Mouse (Mus musculus) 3134 (cell line): ENCODE data around the gene Cln5.

Experiments
- DNase-seq: peaks from one replicate; pipeline ENCODE4 v3.0.0-alpha.2; 2011; ENCODE audit warnings: low spot score; ENCODE audit not compliant: insufficient read length; ENCODE audit errors: extremely low read depth

Cln5 gene

DNA sequence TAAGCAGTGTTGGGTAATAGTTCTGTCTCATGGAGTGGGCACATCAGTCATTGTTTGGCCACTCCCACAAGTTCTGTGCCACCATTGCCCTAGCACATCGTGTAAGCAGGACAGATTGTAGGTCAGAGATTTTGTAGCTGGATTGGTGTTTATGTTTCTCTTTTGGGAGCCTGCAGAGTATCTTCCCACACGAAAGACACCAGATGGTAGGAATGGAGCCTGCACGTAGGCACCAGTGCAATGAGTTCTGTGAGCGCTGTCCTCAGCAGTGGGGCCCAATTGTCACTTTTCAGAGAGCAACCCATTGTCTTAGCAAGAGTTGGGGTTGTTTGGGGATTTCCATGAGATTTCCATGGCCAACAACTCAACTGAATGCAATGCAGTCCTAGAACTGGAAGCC lies 40.0 kb downstream of the Cln5 start:
- DNase-seq = no peak

DNA sequence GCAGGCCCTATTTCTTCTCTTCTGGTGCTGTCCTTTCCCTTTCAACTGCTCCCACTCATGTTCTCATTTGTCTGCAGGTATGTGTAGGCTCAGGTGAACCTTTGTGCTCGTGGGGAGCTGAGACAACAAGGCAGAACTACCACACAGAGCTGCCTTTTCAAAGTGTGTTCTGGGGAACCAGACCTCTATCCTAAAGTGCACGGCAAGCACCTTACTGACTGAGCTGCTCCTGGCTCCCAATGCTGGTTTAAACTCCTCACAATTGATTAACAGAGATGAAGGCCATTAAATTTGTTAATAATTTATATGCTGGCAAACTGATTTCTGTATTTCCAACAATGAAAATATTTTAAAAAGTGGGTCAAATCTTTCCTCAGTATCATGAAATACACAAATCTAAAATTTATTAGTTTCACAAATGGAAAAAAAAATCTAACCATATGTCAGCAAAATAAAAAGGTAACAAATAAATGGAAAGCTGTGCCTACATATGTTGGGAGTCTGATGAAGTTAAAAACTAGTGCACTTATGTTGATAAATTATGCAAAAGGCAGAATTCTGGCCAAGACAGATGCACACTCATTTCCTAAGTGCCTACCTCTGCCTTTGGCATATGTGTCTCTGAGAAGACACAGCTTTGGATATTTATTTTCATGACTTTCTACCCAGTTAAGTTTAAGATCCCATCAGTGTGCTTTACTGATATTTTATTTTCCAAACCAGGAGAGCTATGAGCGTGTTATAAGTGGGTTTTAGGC lies 42.8 kb downstream of the Cln5 start:
- DNase-seq = no peak

DNA sequence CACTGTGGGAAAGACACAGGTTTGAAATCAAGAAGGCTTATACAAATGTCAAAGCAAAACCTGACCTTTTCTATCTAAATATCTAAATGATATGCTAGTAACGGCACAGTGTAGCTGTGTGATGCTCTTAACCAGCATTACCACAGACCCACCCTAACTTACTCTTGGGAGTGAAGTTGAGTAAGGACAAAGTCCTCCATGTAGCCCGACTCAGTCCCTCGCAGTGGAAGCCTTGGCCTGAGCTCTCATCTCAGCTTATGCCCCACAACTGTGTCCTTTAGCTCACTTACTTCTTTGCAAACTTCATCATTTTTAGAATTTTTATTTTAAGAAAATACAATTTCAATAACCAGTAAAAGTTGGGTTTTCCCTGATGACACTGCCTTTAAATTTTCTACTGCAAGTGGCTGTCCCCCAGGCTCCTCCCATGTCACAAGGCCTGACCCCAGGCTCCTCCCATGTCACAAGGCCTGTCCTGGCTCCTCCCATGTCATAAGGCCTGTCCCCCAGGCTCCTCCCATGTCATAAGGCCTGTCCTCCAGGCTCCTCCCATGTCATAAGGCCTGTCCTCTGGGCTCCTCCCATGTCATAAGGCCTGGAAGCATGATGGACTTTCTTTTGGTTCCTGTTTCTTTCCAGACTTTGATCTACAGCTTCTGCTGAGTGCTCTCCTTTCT lies 45.1 kb downstream of the Cln5 start:
- no peak for DNase-seq

DNA sequence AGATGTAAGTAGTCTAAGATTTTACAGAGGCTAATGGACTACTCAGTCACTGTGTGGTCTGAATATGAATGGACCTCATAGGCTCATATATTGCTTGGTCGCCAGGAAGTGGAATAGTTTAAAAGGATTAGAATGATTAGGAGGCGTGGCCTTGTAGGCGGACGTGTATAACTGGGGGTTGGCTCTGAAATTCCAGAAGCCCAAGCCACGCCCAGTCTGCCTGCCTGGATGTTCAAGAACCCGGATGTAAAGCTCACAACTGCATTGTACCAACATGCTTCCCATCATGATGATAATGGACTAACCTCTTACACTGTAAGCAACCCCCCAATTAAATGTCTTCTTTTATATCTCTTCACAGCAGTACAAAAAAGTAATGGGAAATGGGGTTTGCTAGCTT lies 55.7 kb downstream of the Cln5 start:
- DNase-seq = no peak
